ENCODE assay signal across 42 mouse cellular contexts in the genomic region with DNA sequence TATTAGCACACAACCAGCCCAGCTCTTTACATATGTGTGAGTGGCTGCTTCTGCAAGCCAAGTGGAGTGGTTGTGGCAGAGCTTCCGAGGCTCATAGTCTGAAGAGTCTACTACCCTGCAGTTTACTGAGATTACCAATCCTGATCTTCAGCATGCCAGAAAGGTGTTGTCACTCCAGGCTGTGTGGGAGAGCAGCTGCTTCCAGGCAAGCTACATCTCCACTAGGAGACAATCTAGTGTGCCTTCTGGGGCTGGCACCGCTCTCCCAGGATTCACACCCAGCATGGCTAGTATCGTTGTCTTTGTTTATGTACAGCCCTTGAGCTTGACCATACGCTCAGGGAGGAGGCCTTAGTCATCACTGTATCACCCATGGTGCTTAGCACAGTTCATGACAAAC. TPM values are rescaled to one million over a fixed set of nuclear protein-coding genes. Genes with fewer than 3 reads are reported as not detected.
"Had no signal": no experiment of that assay in that cellular context is flagged by ENCODE, and none has a peak within 500 bp of the region (broad histone marks: within the 10 kb centered on the region; RNA-seq: fewer than 3 reads in every experiment).

No protein-coding gene starts in this region.

- H3K9ac ChIP-seq: heart, embryonic 12.5 days; hindbrain, embryonic 13.5 days; hindbrain, embryonic 15.5 days; kidney, embryonic 15.5 days; limb, embryonic 13.5 days; limb, embryonic 15.5 days; liver, embryonic 12.5 days had no signal

- H3K9me3 ChIP-seq: heart, embryonic 10.5 days; heart, embryonic 12.5 days; hindbrain, embryonic 13.5 days; hindbrain, embryonic 15.5 days; kidney, embryonic 15.5 days; limb, embryonic 13.5 days; limb, embryonic 15.5 days; liver, embryonic 12.5 days had no signal

- ATAC-seq: hindbrain, postnatal 0 days; intestine, embryonic 16.5 days; liver, embryonic 12.5 days had no signal

- DNase-seq: gastrocnemius, postnatal 14 days; gastrocnemius, postnatal 36 days; heart, adult 18-20 months; heart, postnatal 14 days; heart, postnatal 36 days; kidney, adult 11 months; kidney, adult 2 months; kidney, adult 9 months; kidney, postnatal 14 days; kidney, postnatal 36 days; layer of hippocampus, adult 9-11 months; layer of hippocampus, postnatal 36 days; left cerebral cortex, postnatal 4 days had no signal

- H3K4me1 ChIP-seq: limb, embryonic 15.5 days; liver, embryonic 12.5 days had no signal

- H3K27ac ChIP-seq: heart, embryonic 10.5 days; hindbrain, embryonic 13.5 days; hindbrain, embryonic 15.5 days; hindbrain, postnatal 0 days; kidney, embryonic 15.5 days; kidney, postnatal 0 days; limb, embryonic 13.5 days; limb, embryonic 15.5 days; liver, embryonic 12.5 days had no signal

- H3K36me3 ChIP-seq: kidney, embryonic 15.5 days; limb, embryonic 13.5 days; limb, embryonic 15.5 days; liver, embryonic 12.5 days had no signal

- H3K27me3 ChIP-seq: heart, embryonic 12.5 days; hindbrain, embryonic 13.5 days; hindbrain, embryonic 15.5 days; kidney, embryonic 15.5 days; limb, embryonic 13.5 days; limb, embryonic 15.5 days; liver, embryonic 12.5 days had no signal

- H3K4me3 ChIP-seq: heart, embryonic 10.5 days; heart, embryonic 12.5 days; hindbrain, embryonic 13.5 days; hindbrain, embryonic 15.5 days; kidney, embryonic 15.5 days; limb, embryonic 13.5 days; limb, embryonic 15.5 days; liver, embryonic 12.5 days had no signal

- H3K4me2 ChIP-seq: heart, embryonic 12.5 days; hindbrain, embryonic 13.5 days; hindbrain, embryonic 15.5 days; kidney, embryonic 15.5 days; limb, embryonic 13.5 days; limb, embryonic 15.5 days; liver, embryonic 12.5 days had no signal

RNA-seq across cellular contexts. Expression of a gene that starts 57.7 kb away (rescaled TPM):
- total RNA-seq: gastrocnemius, adult 8-10 months; gastrocnemius, postnatal 14 days; gastrocnemius, postnatal 36 days; heart, adult 18-20 months; heart, adult 8-10 months; heart, postnatal 14 days; heart, postnatal 36 days; hematopoietic stem cell, adult 5-6 weeks; hindbrain, postnatal 0 days; layer of hippocampus, adult 18-20 months; layer of hippocampus, adult 8-10 months; layer of hippocampus, postnatal 14 days; layer of hippocampus, postnatal 36 days; left cerebral cortex, adult 18-20 months; left cerebral cortex, adult 8-10 months; left cerebral cortex, postnatal 10 days; left cerebral cortex, postnatal 25 days; left cerebral cortex, postnatal 4 days; liver, adult 2 months had no signal
- polyA plus RNA-seq: gonadal fat pad, adult 2 months; heart, embryonic 10.5 days; heart, embryonic 12.5 days; heart, embryonic 14.5 days; heart, embryonic 16.5 days; hindbrain, embryonic 11.5 days; hindbrain, embryonic 13.5 days; hindbrain, embryonic 15.5 days; hindbrain, postnatal 0 days; intestine, embryonic 14.5 days; intestine, embryonic 16.5 days; kidney, adult 2 months; kidney, embryonic 15.5 days; kidney, postnatal 0 days; large intestine, adult 2 months; limb, embryonic 11.5 days; limb, embryonic 13.5 days; limb, embryonic 15.5 days; liver, adult 2 months; liver, embryonic 12.5 days had no signal
